Mouse (Mus musculus): ENCODE data around the gene Acer2.

GRCm38 (mm10) chr4:86948794-86949193, 74.6 kb downstream of the Acer2 start:
- TF ChIP-seq POLR2A (IDR thresholded peaks at IDR 0.05; ENCODE audit: low read depth, low read length) (no peak), CTCF (IDR thresholded peaks at IDR 0.05; ENCODE audit: extremely low read depth, insufficient read length, insufficient replicate concordance, low read depth, low read length) (no peak)

Data from small intestine, adult 2 months (tissue).